Mouse (Mus musculus) erythroblast, embryonic 14.5 days (primary cell): Measurements from ENCODE around the gene Sbno2. TPM values are rescaled to one million over a fixed set of nuclear protein-coding genes. Genes with fewer than 3 reads are reported as not detected.

Experiments
- H3K27me3 ChIP-seq: 2 replicates; pipeline ENCODE4 v1.6.1; 2012; ENCODE audit warnings: inconsistent platforms; ENCODE audit not compliant: control insufficient read depth
- H3K36me3 ChIP-seq: 2 replicates; pipeline ENCODE4 v1.6.1; 2012; ENCODE audit warnings: mild to moderate bottlenecking, inconsistent platforms; ENCODE audit not compliant: control insufficient read depth
- H3K4me1 ChIP-seq: 2 replicates; pipeline ENCODE4 v1.6.1; 2012; ENCODE audit warnings: inconsistent platforms; ENCODE audit not compliant: control insufficient read depth
- H3K4me3 ChIP-seq: replicated peaks from 2 replicates; pipeline ENCODE3; 2012; ENCODE audit warnings: moderate library complexity, mild to moderate bottlenecking, inconsistent platforms
- H3K9me3 ChIP-seq: 2 replicates; pipeline ENCODE4 v1.6.1; 2012; ENCODE audit warnings: low read length, inconsistent platforms, mixed read lengths; ENCODE audit not compliant: control insufficient read depth
- GATA1 ChIP-seq: IDR thresholded peaks from 2 replicates; pipeline ENCODE4 v1.6.1; 2012; ENCODE audit warnings: low read length, inconsistent platforms, mixed read lengths
- TAL1 ChIP-seq: IDR thresholded peaks from 3 replicates; pipeline ENCODE4 v1.6.1; 2012; ENCODE audit warnings: low read length, inconsistent platforms, mixed read lengths
- polyA plus RNA-seq: library from polyadenylated mRNA; stranded (reverse); fragments of >175 nt; gene quantifications from 2 replicates; pipeline ENCODE4 v1.2.3, GENCODE M21; 2012

The Sbno2 gene
- polyA plus RNA-seq, 1 experiment: 3.4 TPM

GRCm38 (mm10) chr10:80039559-80039979 lies 65.8 kb downstream of the Sbno2 start, which contains the start of gene Polr2e:
TSS of gene Polr2e (minus strand) at chr10:80039795.
- Histone ChIP-seq H3K9me3 (no peaks in the 10 kb centered on the region), H3K4me3 (peak within 1 kb of the TSS; percentile 85), H3K36me3 (peaks cover 42% of the 10 kb centered on the region), H3K27me3 (no peaks in the 10 kb centered on the region), H3K4me1 (peaks cover 40% of the 10 kb centered on the region)
- TF ChIP-seq TAL1 (no peak), GATA1 (no peak)

GRCm38 (mm10) chr10:80036832-80037231 lies 68.5 kb downstream of the Sbno2 start:
- peaks cover 49% of the 10 kb centered on the region for H3K4me1 ChIP-seq
- TF ChIP-seq GATA1 (no peak), TAL1 (no peak)
- H3K36me3 ChIP-seq: peaks cover 47% of the 10 kb centered on the region
- no peaks in the 10 kb centered on the region for H3K27me3 ChIP-seq
- no peaks in the 10 kb centered on the region for H3K9me3 ChIP-seq
- no peak overlapping the region for H3K4me3 ChIP-seq

DNA sequence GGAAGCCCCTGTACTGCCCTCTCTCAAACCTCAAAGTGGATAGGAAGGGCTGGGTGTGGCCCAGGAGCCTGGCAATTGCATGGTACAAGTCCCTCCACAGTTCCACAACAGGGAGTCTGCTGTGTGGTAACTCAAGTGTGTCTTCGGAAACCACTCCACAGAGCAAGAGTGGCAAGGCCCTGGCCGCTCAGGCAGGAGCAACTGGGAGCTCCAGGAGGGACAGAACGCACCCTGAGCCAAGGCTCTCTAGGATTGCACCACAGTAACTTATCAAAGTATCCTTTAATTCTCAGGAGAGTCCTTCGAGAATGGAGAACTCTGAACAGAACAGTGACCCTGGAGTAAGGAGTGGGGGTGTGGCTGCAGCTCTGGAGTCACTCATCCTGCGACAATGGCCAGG lies 69.7 kb downstream of the Sbno2 start:
- H3K27me3 ChIP-seq: no peaks in the 10 kb centered on the region
- no peaks in the 10 kb centered on the region for H3K9me3 ChIP-seq
- TF ChIP-seq GATA1 (no peak), TAL1 (no peak)
- peaks cover 56% of the 10 kb centered on the region for H3K36me3 ChIP-seq
- no peak overlapping the region for H3K4me3 ChIP-seq
- H3K4me1 ChIP-seq: peaks cover 46% of the 10 kb centered on the region

GRCm38 (mm10) chr10:80035148-80035547 lies 70.2 kb downstream of the Sbno2 start:
- no peak overlapping the region for H3K4me3 ChIP-seq
- H3K27me3 ChIP-seq: no peaks in the 10 kb centered on the region
- H3K4me1 ChIP-seq: peaks cover 44% of the 10 kb centered on the region
- TF ChIP-seq TAL1: no peak
- H3K36me3 ChIP-seq: peaks cover 61% of the 10 kb centered on the region
- no peaks in the 10 kb centered on the region for H3K9me3 ChIP-seq

GRCm38 (mm10) chr10:80033511-80034391 lies 71.6 kb downstream of the Sbno2 start:
- peaks cover 33% of the 10 kb centered on the region for H3K4me1 ChIP-seq
- H3K9me3 ChIP-seq: no peaks in the 10 kb centered on the region
- no peaks in the 10 kb centered on the region for H3K27me3 ChIP-seq
- peaks cover 69% of the 10 kb centered on the region for H3K36me3 ChIP-seq
- H3K4me3 ChIP-seq: no peak overlapping the region
- TF ChIP-seq TAL1 (no peak), GATA1 (no peak)

- no peak overlapping the region for H3K4me3 ChIP-seq
- H3K9me3 ChIP-seq: no peaks in the 10 kb centered on the region
- peaks cover 33% of the 10 kb centered on the region for H3K4me1 ChIP-seq
- H3K36me3 ChIP-seq: peaks cover 69% of the 10 kb centered on the region
- H3K27me3 ChIP-seq: no peaks in the 10 kb centered on the region
- TF ChIP-seq TAL1: no peak
- TF ChIP-seq GATA1: no peak
These were observed 72.4 kb downstream of the Sbno2 start for GRCm38 (mm10) chr10:80032799-80033480.

DNA sequence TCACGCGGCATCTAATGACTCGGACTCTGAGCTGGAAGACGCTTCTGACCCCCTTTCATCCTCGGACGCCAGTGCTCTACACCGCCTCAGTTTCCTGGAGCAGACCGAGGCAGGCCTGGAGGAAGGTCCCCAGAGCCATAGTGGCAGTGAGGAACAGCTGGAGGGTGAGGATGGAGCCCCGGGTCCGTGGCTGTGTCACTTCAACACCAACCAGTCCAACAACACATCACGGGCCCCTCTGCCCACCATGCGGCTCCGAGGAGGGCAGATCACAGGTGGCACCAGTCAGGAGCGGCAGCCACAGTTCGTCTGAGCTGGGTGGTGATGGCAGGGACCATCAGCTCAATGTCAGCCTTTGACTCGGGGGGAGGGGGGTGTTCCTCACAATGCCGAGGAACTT lies 74.6 kb downstream of the Sbno2 start:
- Histone ChIP-seq H3K9me3 (no peaks in the 10 kb centered on the region), H3K36me3 (peaks cover 68% of the 10 kb centered on the region), H3K4me1 (peaks cover 48% of the 10 kb centered on the region)

DNA sequence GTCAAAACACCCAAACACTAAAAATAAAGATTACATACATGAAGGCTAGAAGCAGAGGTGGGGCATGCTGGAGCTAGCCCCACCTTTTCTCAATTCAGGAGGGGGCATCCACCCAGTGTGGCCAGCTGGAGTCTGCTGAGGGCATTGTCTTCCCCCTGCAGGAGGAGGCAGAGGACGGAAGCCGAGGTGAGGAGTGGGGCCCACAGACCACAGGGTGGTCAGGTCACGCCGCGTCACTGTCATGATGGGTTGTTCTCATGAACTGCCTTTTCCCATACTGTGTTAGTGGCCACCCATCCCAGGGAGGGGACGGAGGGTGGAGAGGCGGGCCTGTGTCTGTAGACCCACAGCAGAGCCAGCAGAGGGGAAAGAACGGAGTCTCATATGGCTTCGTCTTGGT lies 75.2 kb downstream of the Sbno2 start:
- peaks cover 63% of the 10 kb centered on the region for H3K36me3 ChIP-seq
- TF ChIP-seq GATA1 (no peak), TAL1 (no peak)
- H3K4me3 ChIP-seq: no peak overlapping the region
- no peaks in the 10 kb centered on the region for H3K27me3 ChIP-seq
- H3K4me1 ChIP-seq: peaks cover 54% of the 10 kb centered on the region
- H3K9me3 ChIP-seq: no peaks in the 10 kb centered on the region

More for the DNA sequence above, 74.6 kb downstream of the Sbno2 start:
- TF ChIP-seq GATA1 (no peak), TAL1 (no peak)
- Histone ChIP-seq H3K4me3 (no peak overlapping the region), H3K27me3 (no peaks in the 10 kb centered on the region)

- Histone ChIP-seq H3K36me3 (peaks cover 58% of the 10 kb centered on the region), H3K9me3 (no peaks in the 10 kb centered on the region), H3K4me3 (no peak overlapping the region), H3K4me1 (peaks cover 54% of the 10 kb centered on the region), H3K27me3 (no peaks in the 10 kb centered on the region)
- no peak for TF ChIP-seq TAL1
- TF ChIP-seq GATA1: no peak
These were observed 76.9 kb downstream of the Sbno2 start for GRCm38 (mm10) chr10:80028521-80028846.
